Mouse (Mus musculus) midbrain, embryonic 10.5 days (tissue): Measurements from ENCODE around the gene Tmem270. TPM values are rescaled to one million over a fixed set of nuclear protein-coding genes. Genes with fewer than 3 reads are reported as not detected.

Experiments used
- DNase-seq: peaks from one replicate; pipeline ENCODE4 v3.0.0-alpha.2; 2017; ENCODE audit warnings: low spot score
- H3K27ac ChIP-seq: fragments of 300-500 bp; sonication (generic); replicated peaks from 2 replicates; pipeline ENCODE4 v1.5.1; 2016; ENCODE audit warnings: mild to moderate bottlenecking
- H3K27me3 ChIP-seq: fragments of 300-500 bp; sonication (generic); 2 replicates; pipeline ENCODE4 v1.6.1; 2016; ENCODE audit warnings: low read depth, mild to moderate bottlenecking; ENCODE audit not compliant: poor library complexity, severe bottlenecking
- H3K36me3 ChIP-seq: fragments of 300-500 bp; sonication (generic); 2 replicates; pipeline ENCODE4 v1.6.1; 2016; ENCODE audit warnings: mild to moderate bottlenecking, moderate library complexity
- H3K4me1 ChIP-seq: fragments of 300-500 bp; sonication (generic); 2 replicates; pipeline ENCODE4 v1.6.1; 2016
- H3K4me3 ChIP-seq: fragments of 300-500 bp; sonication (generic); 2 replicates; pipeline ENCODE4 v1.5.1; 2016; ENCODE audit warnings: mild to moderate bottlenecking, moderate library complexity
- H3K9me3 ChIP-seq: fragments of 300-500 bp; sonication (generic); replicated peaks from 2 replicates; pipeline ENCODE4 v1.6.1; 2016; ENCODE audit warnings: mild to moderate bottlenecking
- WGBS: fragments of 180-500 bp; shearing (Covaris S2); methylation state at CpG from one replicate; pipeline ENCODE4 v1.1.7; 2016; 5-methylcytosine and 5-hydroxymethylcytosine counted together
- polyA plus RNA-seq: library from polyadenylated mRNA; unstranded; fragments of >200 nt; fragmentation: Nextera tagmentation; extraction: Ambion mirVana; gene quantifications from 2 replicates; pipeline ENCODE4 v1.2.1, GENCODE M21; 2016

The Tmem270 gene
- polyA plus RNA-seq, 1 experiment from 2014 or later: not detected

GRCm38 (mm10) chr5:134872597-134872996 lies 33.9 kb downstream of the Tmem270 start:
- Histone ChIP-seq H3K9me3 (no peaks in the 10 kb centered on the region), H3K27ac (no peak overlapping the region), H3K27me3 (no peaks in the 10 kb centered on the region), H3K4me1 (peaks cover 3% of the 10 kb centered on the region; the same call in 1 of the 2 replicates), H3K36me3 (no peaks in the 10 kb centered on the region), H3K4me3 (no peak overlapping the region)
- no peak for DNase-seq
- 82% methylated on average over 5 of the region's 5 CpGs for WGBS

- DNase-seq: no peak
- Histone ChIP-seq H3K27me3 (no peaks in the 10 kb centered on the region), H3K36me3 (no peaks in the 10 kb centered on the region), H3K4me3 (no peak overlapping the region), H3K9me3 (no peaks in the 10 kb centered on the region), H3K27ac (no peak overlapping the region), H3K4me1 (no peaks in the 10 kb centered on the region)
- 85% methylated on average over 5 of the region's 5 CpGs for WGBS
These were observed 38.0 kb downstream of the Tmem270 start for GRCm38 (mm10) chr5:134868506-134868905.

- peak; percentile 23 for DNase-seq
- H3K4me1 ChIP-seq: no peaks in the 10 kb centered on the region
- H3K36me3 ChIP-seq: no peaks in the 10 kb centered on the region
- H3K4me3 ChIP-seq: no peak overlapping the region
- no peaks in the 10 kb centered on the region for H3K9me3 ChIP-seq
- WGBS: 73% methylated on average over 18 of the region's 18 CpGs
- H3K27me3 ChIP-seq: no peaks in the 10 kb centered on the region
- no peak overlapping the region for H3K27ac ChIP-seq
These were observed 39.0 kb downstream of the Tmem270 start for GRCm38 (mm10) chr5:134867320-134868144.

GRCm38 (mm10) chr5:134865158-134865557 lies 41.4 kb downstream of the Tmem270 start:
- no peak for DNase-seq
- Histone ChIP-seq H3K4me3 (no peak overlapping the region), H3K27me3 (no peaks in the 10 kb centered on the region), H3K9me3 (no peaks in the 10 kb centered on the region), H3K27ac (no peak overlapping the region), H3K36me3 (no peaks in the 10 kb centered on the region), H3K4me1 (no peaks in the 10 kb centered on the region)
- WGBS: 62% methylated on average over 8 of the region's 8 CpGs

- Histone ChIP-seq H3K36me3 (no peaks in the 10 kb centered on the region), H3K27ac (no peak overlapping the region), H3K4me1 (no peaks in the 10 kb centered on the region), H3K27me3 (no peaks in the 10 kb centered on the region), H3K4me3 (no peak overlapping the region), H3K9me3 (no peaks in the 10 kb centered on the region)
- DNase-seq: no peak
- 82% methylated on average over 16 of the region's 16 CpGs for WGBS
These were observed 44.5 kb downstream of the Tmem270 start for GRCm38 (mm10) chr5:134861902-134862497.

- WGBS: 84% methylated on average over 5 of the region's 5 CpGs
- Histone ChIP-seq H3K36me3 (no peaks in the 10 kb centered on the region), H3K27ac (no peak overlapping the region), H3K9me3 (0 out of 2 replicates have a peak, but pooled peaks cover 3% of the 10 kb centered on the region), H3K4me3 (no peak overlapping the region), H3K27me3 (no peaks in the 10 kb centered on the region), H3K4me1 (no peaks in the 10 kb centered on the region)
- no peak for DNase-seq
These were observed 47.3 kb downstream of the Tmem270 start for GRCm38 (mm10) chr5:134859193-134859592.

GRCm38 (mm10) chr5:134858378-134858777 lies 48.2 kb downstream of the Tmem270 start:
- H3K4me1 ChIP-seq: no peaks in the 10 kb centered on the region
- H3K27ac ChIP-seq: no peak overlapping the region
- no peaks in the 10 kb centered on the region for H3K36me3 ChIP-seq
- H3K4me3 ChIP-seq: no peak overlapping the region
- 77% methylated on average over 10 of the region's 10 CpGs for WGBS
- no peak for DNase-seq
- 0 out of 2 replicates have a peak, but pooled peaks cover 3% of the 10 kb centered on the region for H3K9me3 ChIP-seq
- no peaks in the 10 kb centered on the region for H3K27me3 ChIP-seq

- no peaks in the 10 kb centered on the region for H3K27me3 ChIP-seq
- H3K4me3 ChIP-seq: no peak overlapping the region
- no peak overlapping the region for H3K27ac ChIP-seq
- no peak for DNase-seq
- H3K9me3 ChIP-seq: peaks cover 3% of the 10 kb centered on the region; the same call in 1 of the 2 replicates
- no peaks in the 10 kb centered on the region for H3K4me1 ChIP-seq
- no peaks in the 10 kb centered on the region for H3K36me3 ChIP-seq
- 94% methylated on average over 5 of the region's 5 CpGs for WGBS
These were observed 53.7 kb downstream of the Tmem270 start for GRCm38 (mm10) chr5:134852873-134853272.

Other genes with a start within 250 kb of the Tmem270 start
- 8.0 and 9.8 TPM in 2 replicates for gene Limk1, start 218.1 kb downstream of the Tmem270 start, polyA plus RNA-seq
- 0.88 and 2.0 TPM in 2 replicates for gene Eln, start 159.4 kb downstream of the Tmem270 start, polyA plus RNA-seq
- 3.2 and 3.8 TPM in 2 replicates for gene Cldn13, start 8.8 kb upstream of the Tmem270 start, polyA plus RNA-seq
- gene Mettl27, start 25.6 kb upstream of the Tmem270 start, polyA plus RNA-seq: 9.6 and 12.8 TPM in 2 replicates
- gene Cldn4, start 40.2 kb upstream of the Tmem270 start, polyA plus RNA-seq: 3.2 and 3.4 TPM in 2 replicates
- 2.0 and 2.9 TPM in 2 replicates for gene Cldn3, start 79.5 kb upstream of the Tmem270 start, polyA plus RNA-seq
- 39.4 and 39.8 TPM in 2 replicates for gene Abhd11, start 102.4 kb upstream of the Tmem270 start, polyA plus RNA-seq
- gene Stx1a, start 116.7 kb upstream of the Tmem270 start, polyA plus RNA-seq: 13.3 and 17.5 TPM in 2 replicates
- 27.2 and 28.3 TPM in 2 replicates for gene Dnajc30, start 157.5 kb upstream of the Tmem270 start, polyA plus RNA-seq
- 158 and 179 TPM in 2 replicates for gene Bud23, start 158.2 kb upstream of the Tmem270 start, polyA plus RNA-seq
- gene Vps37d, start 171.5 kb upstream of the Tmem270 start, polyA plus RNA-seq: 7.2 and 11.2 TPM in 2 replicates
- 2.0 TPM in 2 replicates for gene Mlxipl, start 183.2 kb upstream of the Tmem270 start, polyA plus RNA-seq
- gene Tbl2, start 242.9 kb upstream of the Tmem270 start, polyA plus RNA-seq: 23.6 and 25.8 TPM in 2 replicates